Mouse (Mus musculus) intestine, postnatal 0 days (tissue): ENCODE data around the gene Zfp90. TPM values are rescaled to one million over a fixed set of nuclear protein-coding genes. Genes with fewer than 3 reads are reported as not detected.

ENCODE experiments used
- ATAC-seq: fragments of 200-750 bp; cut with Nextera tagmentation; 2 replicates; pipeline ENCODE4 v1.8.0; 2017; ENCODE audit warnings: mild to moderate bottlenecking, moderate TSS enrichment, moderate library complexity
- H3K27ac ChIP-seq: fragments of 300-500 bp; sonication (generic); 2 replicates; pipeline ENCODE4 v1.5.1; 2014; ENCODE audit warnings: mild to moderate bottlenecking, low read depth, low read length, moderate library complexity
- H3K27me3 ChIP-seq: fragments of 300-500 bp; sonication (generic); replicated peaks from 2 replicates; pipeline ENCODE4 v1.6.1; 2014; ENCODE audit warnings: low read length, mixed read lengths; ENCODE audit not compliant: control insufficient read depth, insufficient read depth
- H3K36me3 ChIP-seq: fragments of 300-500 bp; sonication (generic); 2 replicates; pipeline ENCODE4 v1.6.1; 2014; ENCODE audit warnings: mild to moderate bottlenecking, moderate library complexity; ENCODE audit not compliant: control insufficient read depth, insufficient read depth
- H3K4me1 ChIP-seq: fragments of 300-500 bp; sonication (generic); replicated peaks from 2 replicates; pipeline ENCODE4 v1.6.1; 2014; ENCODE audit warnings: antibody characterized with exemption, low read length, mixed read lengths; ENCODE audit not compliant: control insufficient read depth, insufficient read depth
- H3K4me2 ChIP-seq: fragments of 300-500 bp; sonication (generic); replicated peaks from 2 replicates; pipeline ENCODE4 v1.6.1; 2014; ENCODE audit warnings: low read depth, mild to moderate bottlenecking, moderate library complexity
- H3K4me3 ChIP-seq: fragments of 300-500 bp; sonication (generic); 2 replicates; pipeline ENCODE4 v1.5.1; 2014; ENCODE audit warnings: low read depth, low read length
- H3K9ac ChIP-seq: fragments of 300-500 bp; sonication (generic); 2 replicates; pipeline ENCODE4 v1.6.1; 2014; ENCODE audit warnings: mild to moderate bottlenecking, low read depth, low read length
- H3K9me3 ChIP-seq: fragments of 300-500 bp; sonication (generic); 2 replicates; pipeline ENCODE4 v1.6.1; 2016; ENCODE audit warnings: mixed run types; ENCODE audit not compliant: control insufficient read depth
- CTCF ChIP-seq: sonication (generic); IDR thresholded peaks from 2 replicates; pipeline ENCODE4 v1.5.1; 2016; ENCODE audit warnings: low read depth, mild to moderate bottlenecking, control low read depth, antibody characterized with exemption, moderate library complexity
- WGBS: fragments of 180-500 bp; shearing (Covaris S2); extraction: QIAGEN DNeasy Blood & Tissue Kit; methylation state at CpG from one replicate; pipeline ENCODE4 v1.1.7; 2014; 5-methylcytosine and 5-hydroxymethylcytosine counted together
- polyA plus RNA-seq: library from polyadenylated mRNA; unstranded; fragments of >200 nt; fragmentation: Nextera tagmentation; extraction: Ambion mirVana; gene quantifications from 2 replicates; pipeline ENCODE4 v1.2.1, GENCODE M21; 2015

Zfp90 gene
- polyA plus RNA-seq, 1 experiment from 2014 or later: 5.6 TPM

DNA sequence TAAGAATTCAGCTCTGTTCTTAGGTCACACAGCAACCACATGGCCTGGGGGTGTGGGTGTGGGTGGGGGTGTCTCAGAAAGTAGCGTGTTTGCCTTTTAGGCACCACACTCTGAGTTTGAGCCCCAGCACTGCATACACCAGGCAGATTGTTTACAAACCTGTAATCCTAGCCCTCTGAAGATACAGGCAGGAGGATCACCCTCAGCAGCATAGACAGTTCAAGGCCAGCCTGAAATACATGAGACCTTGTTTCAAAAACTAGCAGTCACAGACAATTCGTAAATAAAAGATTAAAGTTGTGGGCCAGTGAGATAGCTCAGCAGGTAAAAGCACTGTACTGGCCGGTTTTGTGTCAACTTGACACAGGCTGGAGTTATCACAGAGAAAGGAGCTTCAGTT, 25.0 kb downstream of the Zfp90 start:
- no peak overlapping the region for H3K4me2 ChIP-seq
- no peak overlapping the region for H3K9ac ChIP-seq
- no peaks in the 10 kb centered on the region for H3K36me3 ChIP-seq
- WGBS: 80% methylated on average over 3 of the region's 3 CpGs
- ATAC-seq: no peak
- H3K27me3 ChIP-seq: no peaks in the 10 kb centered on the region
- TF ChIP-seq CTCF: no peak
- H3K27ac ChIP-seq: no peak overlapping the region
- H3K4me3 ChIP-seq: no peak overlapping the region
- no peaks in the 10 kb centered on the region for H3K9me3 ChIP-seq
- H3K4me1 ChIP-seq: no peaks in the 10 kb centered on the region

- no peak for ATAC-seq
- H3K4me2 ChIP-seq: no peak overlapping the region
- H3K4me1 ChIP-seq: no peaks in the 10 kb centered on the region
- H3K9me3 ChIP-seq: 0 out of 2 replicates have a peak, but pooled peaks cover 7% of the 10 kb centered on the region
- no peaks in the 10 kb centered on the region for H3K36me3 ChIP-seq
- 73% methylated on average over 1 of the region's 1 CpGs for WGBS
- no peak for TF ChIP-seq CTCF
- no peaks in the 10 kb centered on the region for H3K27me3 ChIP-seq
- no peak overlapping the region for H3K4me3 ChIP-seq
- no peak overlapping the region for H3K27ac ChIP-seq
- no peak overlapping the region for H3K9ac ChIP-seq
These were observed 27.6 kb downstream of the Zfp90 start for GRCm38 (mm10) chr8:106442740-106443139.

GRCm38 (mm10) chr8:106451301-106452085, 36.4 kb downstream of the Zfp90 start:
- Histone ChIP-seq H3K4me1 (no peaks in the 10 kb centered on the region), H3K9ac (no peak overlapping the region), H3K9me3 (0 out of 2 replicates have a peak, but pooled peaks cover 7% of the 10 kb centered on the region), H3K27me3 (no peaks in the 10 kb centered on the region), H3K4me2 (no peak overlapping the region), H3K27ac (no peak overlapping the region), H3K4me3 (no peak overlapping the region), H3K36me3 (no peaks in the 10 kb centered on the region)
- 57% methylated on average over 6 of the region's 6 CpGs for WGBS
- no peak for TF ChIP-seq CTCF
- no peak for ATAC-seq

GRCm38 (mm10) chr8:106452701-106453481, 37.8 kb downstream of the Zfp90 start:
- no peak for TF ChIP-seq CTCF
- Histone ChIP-seq H3K27ac (no peak overlapping the region), H3K9ac (no peak overlapping the region), H3K4me2 (no peak overlapping the region), H3K36me3 (no peaks in the 10 kb centered on the region), H3K4me1 (no peaks in the 10 kb centered on the region), H3K27me3 (no peaks in the 10 kb centered on the region), H3K4me3 (no peak overlapping the region), H3K9me3 (no peaks in the 10 kb centered on the region)
- WGBS: 64% methylated on average over 12 of the region's 12 CpGs
- ATAC-seq: no peak

- TF ChIP-seq CTCF: no peak
- H3K36me3 ChIP-seq: no peaks in the 10 kb centered on the region
- WGBS: 58% methylated on average over 11 of the region's 11 CpGs
- no peaks in the 10 kb centered on the region for H3K9me3 ChIP-seq
- no peak overlapping the region for H3K4me3 ChIP-seq
- H3K9ac ChIP-seq: no peak overlapping the region
- no peak overlapping the region for H3K27ac ChIP-seq
- no peak for ATAC-seq
- no peak overlapping the region for H3K4me2 ChIP-seq
- H3K4me1 ChIP-seq: no peaks in the 10 kb centered on the region
- no peaks in the 10 kb centered on the region for H3K27me3 ChIP-seq
These were observed 38.9 kb downstream of the Zfp90 start for GRCm38 (mm10) chr8:106454036-106454435.

DNA sequence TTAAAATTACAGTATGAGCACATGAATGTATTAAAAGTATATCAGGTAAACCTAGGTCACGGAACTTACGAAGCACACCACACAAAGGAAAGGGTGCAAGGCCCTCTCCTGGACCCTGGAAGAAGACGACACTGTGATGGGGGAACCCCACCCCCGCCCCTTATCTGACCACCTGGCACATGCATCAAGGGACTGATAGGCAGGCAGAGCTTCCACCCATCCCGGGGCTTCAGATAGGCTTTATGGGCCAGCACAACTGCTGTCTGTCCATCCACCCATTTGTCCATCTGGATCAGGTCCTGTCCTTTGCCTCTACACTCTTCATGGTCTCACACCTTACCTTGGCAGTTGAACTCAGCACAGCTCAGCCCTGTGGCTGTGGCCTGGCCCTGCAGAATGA, 47.0 kb downstream of the Zfp90 start:
- TF ChIP-seq CTCF: no peak
- 61% methylated on average over 5 of the region's 5 CpGs for WGBS
- H3K27ac ChIP-seq: no peak overlapping the region

More for the DNA sequence above, 47.0 kb downstream of the Zfp90 start:
- no peak for ATAC-seq
- H3K36me3 ChIP-seq: no peaks in the 10 kb centered on the region
- no peak overlapping the region for H3K4me2 ChIP-seq
- no peaks in the 10 kb centered on the region for H3K9me3 ChIP-seq
- no peak overlapping the region for H3K9ac ChIP-seq
- no peak overlapping the region for H3K4me3 ChIP-seq
- H3K27me3 ChIP-seq: no peaks in the 10 kb centered on the region
- H3K4me1 ChIP-seq: no peaks in the 10 kb centered on the region
